Mouse (Mus musculus): ENCODE measurements around the gene Gm1113. TPM values are rescaled to one million over a fixed set of nuclear protein-coding genes. Genes with fewer than 3 reads are reported as not detected.

The Gm1113 gene
- polyA plus RNA-seq (2015; fragmentation: Nextera tagmentation; extraction: Ambion mirVana), result not detected in 2 replicates

- 63% methylated on average over 3 of the region's 3 CpGs for WGBS
- H3K4me2 ChIP-seq (ENCODE audit: low read depth, low read length), result no peak within 1 kb of the TSS
These were observed at the start of gene Gm1113 for GRCm38 (mm10) chr9:35518169-35518568. Gene Gm1113 (minus strand): TSS chr9:35518269.

GRCm38 (mm10) chr9:35564536-35565240 is 46.6 kb upstream of the Gm1113 start:
- Histone ChIP-seq H3K9me3 (replicated peaks; ENCODE audit: control insufficient read depth, low read length) (no peaks in the 10 kb centered on the region), H3K4me3 (replicated peaks; ENCODE audit: low read length) (no peak overlapping the region), H3K9ac (ENCODE audit: low read length) (no peak overlapping the region), H3K4me2 (ENCODE audit: low read depth, low read length) (no peak overlapping the region), H3K27me3 (ENCODE audit: control insufficient read depth, insufficient read depth, low read length) (no peaks in the 10 kb centered on the region), H3K27ac (ENCODE audit: low read length) (no peak overlapping the region), H3K36me3 (ENCODE audit: control insufficient read depth, insufficient read depth, low read length) (peaks cover 23% of the 10 kb centered on the region), H3K4me1 (ENCODE audit: control insufficient read depth, insufficient read depth, low read length) (peaks cover 10% of the 10 kb centered on the region)
- no peak for ATAC-seq (ENCODE audit: insufficient read depth, low FRiP score)
- WGBS, result 89% methylated on average over 5 of the region's 5 CpGs

More at GRCm38 (mm10) chr9:35518169-35518568, at the start of gene Gm1113:
- ATAC-seq (ENCODE audit: insufficient read depth, low FRiP score), result no peak
- Histone ChIP-seq H3K36me3 (ENCODE audit: control insufficient read depth, insufficient read depth, low read length) (no peaks in the 10 kb centered on the region), H3K4me1 (ENCODE audit: control insufficient read depth, insufficient read depth, low read length) (no peaks in the 10 kb centered on the region), H3K4me3 (replicated peaks; ENCODE audit: low read length) (no peak within 1 kb of the TSS), H3K27ac (ENCODE audit: low read length) (no peak within 1 kb of the TSS), H3K9ac (ENCODE audit: low read length) (no peak within 1 kb of the TSS), H3K9me3 (replicated peaks; ENCODE audit: control insufficient read depth, low read length) (no peaks in the 10 kb centered on the region), H3K27me3 (ENCODE audit: control insufficient read depth, insufficient read depth, low read length) (no peaks in the 10 kb centered on the region)

GRCm38 (mm10) chr9:35561583-35561982 is 43.5 kb upstream of the Gm1113 start:
- Histone ChIP-seq H3K4me3 (replicated peaks; ENCODE audit: low read length) (no peak overlapping the region), H3K36me3 (ENCODE audit: control insufficient read depth, insufficient read depth, low read length) (peaks cover 15% of the 10 kb centered on the region; the same call in 1 of the 2 replicates), H3K4me1 (ENCODE audit: control insufficient read depth, insufficient read depth, low read length) (peaks cover 9% of the 10 kb centered on the region; the same call in 1 of the 2 replicates), H3K27ac (ENCODE audit: low read length) (no peak overlapping the region), H3K9me3 (replicated peaks; ENCODE audit: control insufficient read depth, low read length) (no peaks in the 10 kb centered on the region), H3K4me2 (ENCODE audit: low read depth, low read length) (no peak overlapping the region), H3K9ac (ENCODE audit: low read length) (no peak overlapping the region), H3K27me3 (ENCODE audit: control insufficient read depth, insufficient read depth, low read length) (no peaks in the 10 kb centered on the region; the same call in 1 of the 2 replicates)
- ATAC-seq (ENCODE audit: insufficient read depth, low FRiP score), result no peak
- WGBS, result 79% methylated on average over 6 of the region's 6 CpGs

- Histone ChIP-seq H3K4me3 (replicated peaks; ENCODE audit: low read length) (no peak overlapping the region), H3K27ac (ENCODE audit: low read length) (no peak overlapping the region), H3K36me3 (ENCODE audit: control insufficient read depth, insufficient read depth, low read length) (0 out of 2 replicates have a peak, but pooled peaks cover 11% of the 10 kb centered on the region), H3K4me1 (ENCODE audit: control insufficient read depth, insufficient read depth, low read length) (peaks cover 9% of the 10 kb centered on the region; the same call in 1 of the 2 replicates), H3K4me2 (ENCODE audit: low read depth, low read length) (no peak overlapping the region), H3K9me3 (replicated peaks; ENCODE audit: control insufficient read depth, low read length) (no peaks in the 10 kb centered on the region), H3K27me3 (ENCODE audit: control insufficient read depth, insufficient read depth, low read length) (no peaks in the 10 kb centered on the region; the same call in 1 of the 2 replicates), H3K9ac (ENCODE audit: low read length) (no peak overlapping the region)
- no peak for ATAC-seq (ENCODE audit: insufficient read depth, low FRiP score)
- 94% methylated on average over 11 of the region's 11 CpGs for WGBS
These were observed 43.0 kb upstream of the Gm1113 start for GRCm38 (mm10) chr9:35561076-35561475.

- 1% methylated on average over 31 of the region's 31 CpGs for WGBS
- Histone ChIP-seq H3K4me3 (replicated peaks; ENCODE audit: low read length) (peak overlapping the region; percentile 71), H3K36me3 (ENCODE audit: control insufficient read depth, insufficient read depth, low read length) (0 out of 2 replicates have a peak, but pooled peaks cover 8% of the 10 kb centered on the region), H3K27ac (ENCODE audit: low read length) (peak overlapping the region; percentile 48), H3K9ac (ENCODE audit: low read length) (peak overlapping the region; percentile 72), H3K4me2 (ENCODE audit: low read depth, low read length) (peak overlapping the region; percentile 100), H3K27me3 (ENCODE audit: control insufficient read depth, insufficient read depth, low read length) (no peaks in the 10 kb centered on the region; the same call in 1 of the 2 replicates), H3K4me1 (ENCODE audit: control insufficient read depth, insufficient read depth, low read length) (peaks cover 9% of the 10 kb centered on the region; the same call in 1 of the 2 replicates), H3K9me3 (replicated peaks; ENCODE audit: control insufficient read depth, low read length) (no peaks in the 10 kb centered on the region)
- peak; percentile 87 for ATAC-seq (ENCODE audit: insufficient read depth, low FRiP score)
These were observed 41.2 kb upstream of the Gm1113 start for GRCm38 (mm10) chr9:35559009-35559890.

- Histone ChIP-seq H3K4me2 (ENCODE audit: low read depth, low read length) (peak within 1 kb of the TSS; percentile 100), H3K9ac (ENCODE audit: low read length) (peak within 1 kb of the TSS; percentile 72), H3K9me3 (replicated peaks; ENCODE audit: control insufficient read depth, low read length) (no peaks in the 10 kb centered on the region), H3K4me3 (replicated peaks; ENCODE audit: low read length) (peak within 1 kb of the TSS; percentile 71), H3K27me3 (ENCODE audit: control insufficient read depth, insufficient read depth, low read length) (no peaks in the 10 kb centered on the region; the same call in 1 of the 2 replicates), H3K36me3 (ENCODE audit: control insufficient read depth, insufficient read depth, low read length) (0 out of 2 replicates have a peak, but pooled peaks cover 4% of the 10 kb centered on the region), H3K27ac (ENCODE audit: low read length) (peak within 1 kb of the TSS; percentile 48), H3K4me1 (ENCODE audit: control insufficient read depth, insufficient read depth, low read length) (peaks cover 9% of the 10 kb centered on the region; the same call in 1 of the 2 replicates)
- ATAC-seq (ENCODE audit: insufficient read depth, low FRiP score), result peak; percentile 51
- WGBS, result under 1% methylated on average over 59 of the region's 59 CpGs
These were observed 40.4 kb upstream of the Gm1113 start, which contains the start of the genes Ddx25 and Pus3 for GRCm38 (mm10) chr9:35558257-35559008. Gene Ddx25 (minus strand): TSS chr9:35558528. Gene Pus3 (plus strand): TSS chr9:35558595.

- no peak for ATAC-seq (ENCODE audit: insufficient read depth, low FRiP score)
- H3K27ac ChIP-seq (ENCODE audit: low read length), result no peak overlapping the region
- H3K36me3 ChIP-seq (ENCODE audit: control insufficient read depth, insufficient read depth, low read length), result 0 out of 2 replicates have a peak, but pooled peaks cover under 1% of the 10 kb centered on the region
- no peak overlapping the region for H3K4me3 ChIP-seq (replicated peaks; ENCODE audit: low read length)
- H3K4me2 ChIP-seq (ENCODE audit: low read depth, low read length), result no peak overlapping the region
- H3K9me3 ChIP-seq (replicated peaks; ENCODE audit: control insufficient read depth, low read length), result no peaks in the 10 kb centered on the region
- H3K27me3 ChIP-seq (ENCODE audit: control insufficient read depth, insufficient read depth, low read length), result no peaks in the 10 kb centered on the region; the same call in 1 of the 2 replicates
- no peak overlapping the region for H3K9ac ChIP-seq (ENCODE audit: low read length)
- 56% methylated on average over 12 of the region's 12 CpGs for WGBS
- peaks cover 9% of the 10 kb centered on the region; the same call in 1 of the 2 replicates for H3K4me1 ChIP-seq (ENCODE audit: control insufficient read depth, insufficient read depth, low read length)
These were observed 38.5 kb upstream of the Gm1113 start for GRCm38 (mm10) chr9:35556494-35557102.

GRCm38 (mm10) chr9:35548455-35548854 is 30.4 kb upstream of the Gm1113 start:
- no peak for ATAC-seq (ENCODE audit: insufficient read depth, low FRiP score)
- Histone ChIP-seq H3K9me3 (replicated peaks; ENCODE audit: control insufficient read depth, low read length) (no peaks in the 10 kb centered on the region), H3K27ac (ENCODE audit: low read length) (no peak overlapping the region), H3K4me2 (ENCODE audit: low read depth, low read length) (no peak overlapping the region), H3K27me3 (ENCODE audit: control insufficient read depth, insufficient read depth, low read length) (no peaks in the 10 kb centered on the region), H3K4me1 (ENCODE audit: control insufficient read depth, insufficient read depth, low read length) (no peaks in the 10 kb centered on the region), H3K36me3 (ENCODE audit: control insufficient read depth, insufficient read depth, low read length) (no peaks in the 10 kb centered on the region), H3K4me3 (replicated peaks; ENCODE audit: low read length) (no peak overlapping the region), H3K9ac (ENCODE audit: low read length) (no peak overlapping the region)
- 68% methylated on average over 9 of the region's 9 CpGs for WGBS
